Mouse (Mus musculus) ES-Bruce4 (cell line): ENCODE measurements around the gene Cyb5r1. TPM values are rescaled to one million over a fixed set of nuclear protein-coding genes. Genes with fewer than 3 reads are reported as not detected.
"Not testable (repeated sequence)": the region's sequence is repeated elsewhere in the genome, so short reads cannot be mapped to it uniquely, and the experiment has no call there.

Source experiments
- H3K27ac ChIP-seq: 2 replicates; pipeline ENCODE4 v1.5.1; 2012; ENCODE audit warnings: low read length, inconsistent platforms; ENCODE audit not compliant: insufficient read depth
- H3K27me3 ChIP-seq: 2 replicates; pipeline ENCODE4 v1.6.1; 2012; ENCODE audit warnings: mild to moderate bottlenecking, low read length, inconsistent platforms; ENCODE audit not compliant: control insufficient read depth, poor library complexity, insufficient read depth, severe bottlenecking
- H3K36me3 ChIP-seq: 2 replicates; pipeline ENCODE4 v1.6.1; 2012; ENCODE audit warnings: inconsistent platforms, mild to moderate bottlenecking, low read length, moderate library complexity; ENCODE audit not compliant: control insufficient read depth, poor library complexity, insufficient read depth, severe bottlenecking
- H3K4me1 ChIP-seq: one replicate; pipeline ENCODE4 v1.8.1; 2011; ENCODE audit warnings: low read length; ENCODE audit not compliant: control insufficient read depth, insufficient read depth
- H3K4me3 ChIP-seq: 2 replicates; pipeline ENCODE4 v1.5.1; 2011; ENCODE audit warnings: low read depth, mild to moderate bottlenecking, low read length
- H3K9ac ChIP-seq: 2 replicates; pipeline ENCODE4 v1.6.1; 2012; ENCODE audit warnings: low read depth, mild to moderate bottlenecking, inconsistent platforms; ENCODE audit not compliant: poor library complexity, severe bottlenecking
- H3K9me3 ChIP-seq: replicated peaks from 2 replicates; pipeline ENCODE4 v1.6.1; 2012; ENCODE audit warnings: mild to moderate bottlenecking, low read length, inconsistent platforms; ENCODE audit not compliant: control insufficient read depth, poor library complexity, insufficient read depth, severe bottlenecking
- CTCF ChIP-seq: IDR thresholded peaks from one replicate; pipeline ENCODE4 v1.8.1; 2011; ENCODE audit warnings: low read depth, low read length
- EP300 ChIP-seq: IDR thresholded peaks from 2 replicates; pipeline ENCODE4 v1.6.1; 2011; ENCODE audit warnings: low read depth, low read length; ENCODE audit not compliant: insufficient read depth
- POLR2A ChIP-seq: IDR thresholded peaks from one replicate; pipeline ENCODE4 v1.8.1; 2011; ENCODE audit warnings: low read length; ENCODE audit not compliant: insufficient read depth
- polyA plus RNA-seq: library from polyadenylated mRNA; stranded (reverse); fragments of >200 nt; gene quantifications from 2 replicates; pipeline ENCODE4 v1.2.4, GENCODE M21; 2011; ENCODE audit warnings: low read depth; ENCODE audit not compliant: missing spikeins, insufficient read depth, insufficient read length

Gene Cyb5r1
- polyA plus RNA-seq, 1 experiment = 70.8 TPM

- Histone ChIP-seq H3K4me1 (peaks cover 1% of the 10 kb centered on the region), H3K9ac (no peak overlapping the region), H3K9me3 (peaks cover 4% of the 10 kb centered on the region), H3K4me3 (no peak overlapping the region), H3K27ac (no peak overlapping the region), H3K36me3 (no peaks in the 10 kb centered on the region), H3K27me3 (no peaks in the 10 kb centered on the region)
- TF ChIP-seq CTCF = no peak
These were observed 37.0 kb downstream of the Cyb5r1 start for GRCm38 (mm10) chr1:134442394-134442793.

GRCm38 (mm10) chr1:134443288-134443687, 37.9 kb downstream of the Cyb5r1 start:
- H3K4me1 ChIP-seq, H3K27ac ChIP-seq, H3K9me3 ChIP-seq, H3K9ac ChIP-seq, H3K27me3 ChIP-seq, H3K36me3 ChIP-seq, H3K4me3 ChIP-seq: not testable (repeated sequence)

GRCm38 (mm10) chr1:134445418-134445817, 40.1 kb downstream of the Cyb5r1 start:
- Histone ChIP-seq H3K36me3 (no peaks in the 10 kb centered on the region), H3K27me3 (no peaks in the 10 kb centered on the region), H3K4me3 (no peak overlapping the region), H3K9me3 (peaks cover 4% of the 10 kb centered on the region), H3K4me1 (peaks cover 1% of the 10 kb centered on the region), H3K9ac (no peak overlapping the region), H3K27ac (no peak overlapping the region)
- TF ChIP-seq EP300 = no peak

- not testable (repeated sequence) for H3K4me1 ChIP-seq, H3K9me3 ChIP-seq, H3K9ac ChIP-seq, H3K4me3 ChIP-seq, H3K27me3 ChIP-seq, H3K27ac ChIP-seq, H3K36me3 ChIP-seq
These were observed 43.2 kb downstream of the Cyb5r1 start for GRCm38 (mm10) chr1:134448537-134448936.

GRCm38 (mm10) chr1:134450201-134450600, 44.8 kb downstream of the Cyb5r1 start:
- H3K9ac ChIP-seq = no peak overlapping the region
- H3K4me1 ChIP-seq = no peaks in the 10 kb centered on the region
- no peak overlapping the region for H3K4me3 ChIP-seq
- TF ChIP-seq EP300 = no peak
- no peak for TF ChIP-seq POLR2A
- TF ChIP-seq CTCF = no peak
- H3K27ac ChIP-seq = no peak overlapping the region
- peaks cover 1% of the 10 kb centered on the region for H3K9me3 ChIP-seq
- H3K36me3 ChIP-seq = no peaks in the 10 kb centered on the region
- H3K27me3 ChIP-seq = no peaks in the 10 kb centered on the region

- no peak overlapping the region for H3K4me3 ChIP-seq
- H3K4me1 ChIP-seq = no peaks in the 10 kb centered on the region
- H3K27me3 ChIP-seq = no peaks in the 10 kb centered on the region
- H3K9ac ChIP-seq = no peak overlapping the region
- TF ChIP-seq CTCF = no peak
- no peak for TF ChIP-seq EP300
- no peak for TF ChIP-seq POLR2A
- H3K36me3 ChIP-seq = no peaks in the 10 kb centered on the region
- no peaks in the 10 kb centered on the region; the same call in 1 of the 2 replicates for H3K9me3 ChIP-seq
- no peak overlapping the region for H3K27ac ChIP-seq
These were observed 45.6 kb downstream of the Cyb5r1 start for GRCm38 (mm10) chr1:134450986-134451385.
